Comparison of ENCODE assay signal across 7 mouse cellular contexts in the genomic region with DNA sequence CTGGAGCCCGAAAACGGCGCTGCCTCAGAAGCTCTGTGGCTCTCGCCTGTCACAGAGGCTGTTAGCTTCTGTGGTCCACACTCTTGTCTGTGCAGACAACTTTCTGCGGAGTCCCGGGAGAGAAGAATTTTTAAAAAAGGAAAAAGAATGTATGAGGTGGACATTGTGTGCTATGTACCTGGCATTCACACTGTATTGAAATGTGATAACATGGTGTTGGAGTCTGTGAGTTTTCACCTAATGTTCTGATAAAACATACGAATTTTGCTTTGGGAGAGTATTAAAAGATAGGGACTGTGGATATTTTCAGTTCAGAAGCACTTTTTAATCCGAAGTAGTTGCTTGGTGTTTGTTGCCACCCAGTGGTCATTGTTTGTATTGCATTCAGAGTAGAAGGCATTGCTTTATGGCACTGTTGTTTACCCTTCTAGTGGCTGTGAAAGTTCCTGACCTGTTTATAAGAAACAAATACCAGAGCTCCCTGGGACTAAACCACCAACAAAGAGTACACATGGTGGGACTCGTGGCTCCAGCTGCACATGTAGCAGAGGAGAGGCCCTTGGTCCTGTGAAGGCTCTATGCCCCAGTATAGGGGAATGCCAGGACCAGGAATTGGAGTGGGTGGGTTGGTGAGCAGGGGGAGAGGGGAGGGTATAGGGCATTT. TPM values are rescaled to one million over a fixed set of nuclear protein-coding genes. Genes with fewer than 3 reads are reported as not detected.
DNase-seq lines count a peak whose midpoint lies in the region; ATAC-seq lines count a peak whose summit lies in the region.

No protein-coding gene starts in this region.

- peak; percentile 93 for ATAC-seq in CD4-positive, CD25-positive, alpha-beta regulatory T cell, adult 4 months

- intact Hi-C loops in heart, postnatal 10 days (cut with DNase I): loop anchor here (1.0 to 10.0 kb wide), 3 partner anchors 150 to 927 kb away; no protein-coding TSS in a partner anchor

- peak; percentile 73 for DNase-seq in R1 (ENCODE audit: low read depth, low spot score)
- DNase-seq in cerebellum, postnatal 25 days: peak; percentile 50 to 78
- DNase-seq in heart, postnatal 10 days: peak; percentile 80 to 90
- peak; percentile 71 to 76 for DNase-seq in kidney, postnatal 36 days
- peak; percentile 83 for DNase-seq in lung, postnatal 10 days
- DNase-seq in retina, postnatal 1 day: peak; percentile 86

RNA-seq across cellular contexts. Expression of a gene that starts 47.7 kb away (rescaled TPM):
- polyA plus RNA-seq in CD4-positive, CD25-positive, alpha-beta regulatory T cell, adult 4 months (2017; shearing (Covaris generic)): 10 to 100 TPM; 25.3 to 25.5 TPM
- 1 to 10 TPM; 4.2 to 5.3 TPM for total RNA-seq in heart, postnatal 10 days (2021)

RNA-seq across cellular contexts. Expression of a gene that starts 48.2 kb away (rescaled TPM):
- 10 to 100 TPM; 12.1 to 13.0 TPM for polyA plus RNA-seq in CD4-positive, CD25-positive, alpha-beta regulatory T cell, adult 4 months (2017; shearing (Covaris generic))
- 10 to 100 TPM; 30.6 to 39.1 TPM for total RNA-seq in heart, postnatal 10 days (2021)

Comparison
In these comparisons a context has a peak if more than half of its experiments do, and no peak if none do; other contexts are left out.
1. Peak in every context shown above with its lines: DNase-seq and ATAC-seq.